Mouse (Mus musculus): ENCODE measurements around the gene Pde4c.

GRCm38 (mm10) chr8:70697366-70698250 is 25.9 kb upstream of the Pde4c start:
- TF ChIP-seq POLR2A (IDR thresholded peaks at IDR 0.05; ENCODE audit: insufficient read depth, low read length) (no peak), EP300 (IDR thresholded peaks at IDR 0.05; ENCODE audit: insufficient read depth, low read depth, low read length) (no peak), CTCF (IDR thresholded peaks at IDR 0.05; ENCODE audit: low read depth, low read length) (no peak)

Measured in ES-Bruce4 (cell line).